Mouse (Mus musculus): ENCODE data around the gene B3gnt4. TPM values are rescaled to one million over a fixed set of nuclear protein-coding genes. Genes with fewer than 3 reads are reported as not detected.
"Not testable (repeated sequence)": the region's sequence is repeated elsewhere in the genome, so short reads cannot be mapped to it uniquely, and the experiment has no call there.

B3gnt4 gene
- total and polyA plus RNA-seq, 2 experiments = not detected

GRCm38 (mm10) chr5:123508921-123509320, 1.3 kb upstream of the B3gnt4 start:
- Histone ChIP-seq H3K4me3 (ENCODE audit: insufficient read depth, low read depth, low read length) (peak overlapping the region; percentile 50; the same call in 1 of the 2 replicates), H3K79me2 (ENCODE audit: control insufficient read depth, insufficient read depth, low read length) (no peaks in the 10 kb centered on the region), H3K27me3 (ENCODE audit: control insufficient read depth, insufficient read depth, low read length) (peaks cover 8% of the 10 kb centered on the region; the same call in 1 of the 2 replicates), H3K27ac (replicated peaks; ENCODE audit: insufficient read depth, low read depth, low read length) (no peak overlapping the region), H3K9ac (ENCODE audit: low read depth, low read length) (no peak overlapping the region), H3K4me1 (ENCODE audit: control insufficient read depth, insufficient read depth, low read length) (peaks cover 3% of the 10 kb centered on the region; the same call in 1 of the 2 replicates), H3K36me3 (ENCODE audit: control insufficient read depth, insufficient read depth, low read length) (no peaks in the 10 kb centered on the region)
- WGBS = 15% methylated on average over 12 of the region's 12 CpGs
- no peak for DNase-seq (ENCODE audit: extremely low read depth, low read depth, low spot score)
- TF ChIP-seq CTCF (IDR thresholded peaks at IDR 0.05; ENCODE audit: low read depth, low read length) (no peak), POLR2A (IDR thresholded peaks at IDR 0.05; ENCODE audit: extremely low read depth, insufficient read depth, low read length) (no peak)

GRCm38 (mm10) chr5:123511426-123511825, 1.2 kb downstream of the B3gnt4 start:
- not testable (repeated sequence) for DNase-seq (ENCODE audit: extremely low read depth, low read depth, low spot score); H3K27ac ChIP-seq (replicated peaks; ENCODE audit: insufficient read depth, low read depth, low read length); H3K9ac ChIP-seq (ENCODE audit: low read depth, low read length); H3K4me1 ChIP-seq (ENCODE audit: control insufficient read depth, insufficient read depth, low read length); H3K79me2 ChIP-seq (ENCODE audit: control insufficient read depth, insufficient read depth, low read length); H3K36me3 ChIP-seq (ENCODE audit: control insufficient read depth, insufficient read depth, low read length); H3K4me3 ChIP-seq (ENCODE audit: insufficient read depth, low read depth, low read length); H3K27me3 ChIP-seq (ENCODE audit: control insufficient read depth, insufficient read depth, low read length)
- 91% methylated on average over 3 of the region's 3 CpGs for WGBS

GRCm38 (mm10) chr5:123512102-123512501, 1.8 kb downstream of the B3gnt4 start:
- Histone ChIP-seq H3K27me3 (ENCODE audit: control insufficient read depth, insufficient read depth, low read length) (peaks cover 8% of the 10 kb centered on the region; the same call in 1 of the 2 replicates), H3K27ac (replicated peaks; ENCODE audit: insufficient read depth, low read depth, low read length) (no peak overlapping the region), H3K79me2 (ENCODE audit: control insufficient read depth, insufficient read depth, low read length) (no peaks in the 10 kb centered on the region), H3K36me3 (ENCODE audit: control insufficient read depth, insufficient read depth, low read length) (peaks cover 9% of the 10 kb centered on the region), H3K9ac (ENCODE audit: low read depth, low read length) (no peak overlapping the region), H3K4me3 (ENCODE audit: insufficient read depth, low read depth, low read length) (no peak overlapping the region), H3K4me1 (ENCODE audit: control insufficient read depth, insufficient read depth, low read length) (peaks cover 3% of the 10 kb centered on the region; the same call in 1 of the 2 replicates)
- TF ChIP-seq POLR2A (IDR thresholded peaks at IDR 0.05; ENCODE audit: extremely low read depth, insufficient read depth, low read length) (no peak), CTCF (IDR thresholded peaks at IDR 0.05; ENCODE audit: low read depth, low read length) (no peak)
- DNase-seq (ENCODE audit: extremely low read depth, low read depth, low spot score) = no peak
- WGBS = 80% methylated on average over 3 of the region's 3 CpGs

GRCm38 (mm10) chr5:123514871-123515270, 4.6 kb downstream of the B3gnt4 start:
- WGBS = 94% methylated on average over 5 of the region's 5 CpGs

GRCm38 (mm10) chr5:123520666-123521065, 10.4 kb downstream of the B3gnt4 start:
- TF ChIP-seq CTCF (IDR thresholded peaks at IDR 0.05; ENCODE audit: low read depth, low read length) (no peak), POLR2A (IDR thresholded peaks at IDR 0.05; ENCODE audit: extremely low read depth, insufficient read depth, low read length) (no peak)
- Histone ChIP-seq H3K36me3 (ENCODE audit: control insufficient read depth, insufficient read depth, low read length) (peaks cover 23% of the 10 kb centered on the region), H3K27me3 (ENCODE audit: control insufficient read depth, insufficient read depth, low read length) (no peaks in the 10 kb centered on the region), H3K9ac (ENCODE audit: low read depth, low read length) (no peak overlapping the region), H3K4me3 (ENCODE audit: insufficient read depth, low read depth, low read length) (no peak overlapping the region), H3K4me1 (ENCODE audit: control insufficient read depth, insufficient read depth, low read length) (peaks cover 4% of the 10 kb centered on the region; the same call in 1 of the 2 replicates), H3K79me2 (ENCODE audit: control insufficient read depth, insufficient read depth, low read length) (peaks cover 4% of the 10 kb centered on the region; the same call in 1 of the 2 replicates), H3K27ac (replicated peaks; ENCODE audit: insufficient read depth, low read depth, low read length) (no peak overlapping the region)
- DNase-seq (ENCODE audit: extremely low read depth, low read depth, low spot score) = no peak
- 96% methylated on average over 9 of the region's 9 CpGs for WGBS

More at GRCm38 (mm10) chr5:123514871-123515270, 4.6 kb downstream of the B3gnt4 start:
- Histone ChIP-seq H3K4me3 (ENCODE audit: insufficient read depth, low read depth, low read length) (no peak overlapping the region), H3K9ac (ENCODE audit: low read depth, low read length) (no peak overlapping the region), H3K4me1 (ENCODE audit: control insufficient read depth, insufficient read depth, low read length) (no peaks in the 10 kb centered on the region), H3K36me3 (ENCODE audit: control insufficient read depth, insufficient read depth, low read length) (peaks cover 23% of the 10 kb centered on the region), H3K27ac (replicated peaks; ENCODE audit: insufficient read depth, low read depth, low read length) (no peak overlapping the region), H3K27me3 (ENCODE audit: control insufficient read depth, insufficient read depth, low read length) (no peaks in the 10 kb centered on the region), H3K79me2 (ENCODE audit: control insufficient read depth, insufficient read depth, low read length) (no peaks in the 10 kb centered on the region)
- TF ChIP-seq POLR2A (IDR thresholded peaks at IDR 0.05; ENCODE audit: extremely low read depth, insufficient read depth, low read length) = no peak
- TF ChIP-seq CTCF (IDR thresholded peaks at IDR 0.05; ENCODE audit: low read depth, low read length) = no peak
- no peak for DNase-seq (ENCODE audit: extremely low read depth, low read depth, low spot score)

- no peak overlapping the region for H3K27ac ChIP-seq (replicated peaks; ENCODE audit: insufficient read depth, low read depth, low read length)
- no peak overlapping the region for H3K4me3 ChIP-seq (ENCODE audit: insufficient read depth, low read depth, low read length)
- no peak for TF ChIP-seq POLR2A (IDR thresholded peaks at IDR 0.05; ENCODE audit: extremely low read depth, insufficient read depth, low read length)
- no peak for TF ChIP-seq CTCF (IDR thresholded peaks at IDR 0.05; ENCODE audit: low read depth, low read length)
- DNase-seq (ENCODE audit: extremely low read depth, low read depth, low spot score) = no peak
- H3K27me3 ChIP-seq (ENCODE audit: control insufficient read depth, insufficient read depth, low read length) = no peaks in the 10 kb centered on the region
- peaks cover 4% of the 10 kb centered on the region; the same call in 1 of the 2 replicates for H3K4me1 ChIP-seq (ENCODE audit: control insufficient read depth, insufficient read depth, low read length)
- H3K79me2 ChIP-seq (ENCODE audit: control insufficient read depth, insufficient read depth, low read length) = peaks cover 4% of the 10 kb centered on the region; the same call in 1 of the 2 replicates
- no peak overlapping the region for H3K9ac ChIP-seq (ENCODE audit: low read depth, low read length)
- H3K36me3 ChIP-seq (ENCODE audit: control insufficient read depth, insufficient read depth, low read length) = peaks cover 19% of the 10 kb centered on the region
- 95% methylated on average over 1 of the region's 1 CpGs for WGBS
These were observed 11.4 kb downstream of the B3gnt4 start for GRCm38 (mm10) chr5:123521621-123522020.

All from liver, adult 2 months (tissue).